9 mouse cellular contexts compared by ENCODE assay signal in the genomic region with DNA sequence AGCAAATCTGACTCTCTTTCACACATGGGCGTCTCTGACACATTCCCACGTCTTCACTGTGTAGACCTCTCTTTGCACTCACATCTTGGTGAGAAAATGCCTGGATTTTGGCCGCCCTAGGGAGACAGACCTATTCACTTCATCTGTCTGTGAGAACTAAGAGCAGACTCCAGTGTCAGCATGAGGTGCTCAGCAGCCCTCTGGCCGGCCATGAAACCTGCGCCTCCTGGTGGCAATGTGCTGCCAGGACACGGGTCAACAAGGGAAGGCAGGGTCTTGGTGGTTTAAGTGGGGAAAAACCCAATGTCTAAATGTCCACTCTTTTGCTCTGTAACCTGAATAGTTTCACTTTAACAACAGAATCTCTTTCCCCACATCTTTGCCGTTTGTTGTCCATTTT. TPM values are rescaled to one million over a fixed set of nuclear protein-coding genes. Genes with fewer than 3 reads are reported as not detected.
DNase-seq lines count a peak whose midpoint lies in the region; ATAC-seq and TF ChIP-seq lines count a peak whose summit lies in the region.
"Had no signal": no experiment of that assay in that cellular context is flagged by ENCODE, and none has a peak within 500 bp of the region (broad histone marks: within the 10 kb centered on the region; RNA-seq: fewer than 3 reads in every experiment).

No protein-coding gene starts in this region.

- H3K27ac ChIP-seq in kidney, embryonic 14.5 days (ENCODE audit: low read depth, low read length), result no peak overlapping the region
- no peak overlapping the region for H3K27ac ChIP-seq in ES-Bruce4 (ENCODE audit: insufficient read depth, low read length)
- no peak overlapping the region for H3K27ac ChIP-seq in bone marrow, adult 2 months (ENCODE audit: control insufficient read depth, insufficient read depth, low read depth, low read length, poor library complexity)
- H3K27ac ChIP-seq in spleen, adult 2 months (ENCODE audit: insufficient read depth, low read length), result no peak overlapping the region
- H3K27ac ChIP-seq: lung, embryonic 15.5 days had no signal

- peak; percentile 62 for DNase-seq in kidney, adult 9 months
- DNase-seq in lung, adult 18-20 months, result peak; percentile 52 to 60
- peak in 1 of 2 experiments; percentile 62 for DNase-seq in spleen, adult 2 months (ENCODE audit: low read depth in 1 of 2, low spot score in 2 of 2)
- DNase-seq in left cerebral cortex, postnatal 36 days (ENCODE audit: low spot score in 2 of 2), result no peak

- intact Hi-C loops in left cerebral cortex, postnatal 36 days (cut with DNase I), result no loop called here

- H3K4me3 ChIP-seq in kidney, embryonic 14.5 days (ENCODE audit: low read length), result no peak overlapping the region
- H3K4me3 ChIP-seq in ES-Bruce4 (ENCODE audit: low read depth, low read length), result no peak overlapping the region
- H3K4me3 ChIP-seq in bone marrow, adult 2 months (replicated peaks; ENCODE audit: control insufficient read depth, low read depth, low read length), result no peak overlapping the region
- no peak overlapping the region for H3K4me3 ChIP-seq in spleen, adult 2 months (ENCODE audit: extremely low read depth, insufficient read depth, insufficient read length)
- H3K4me3 ChIP-seq: lung, embryonic 15.5 days had no signal

- no peak for TF ChIP-seq EP300 in ES-Bruce4 (IDR thresholded peaks at IDR 0.05; ENCODE audit: insufficient read depth, low read depth, low read length)

- TF ChIP-seq POLR2A in ES-Bruce4 (IDR thresholded peaks at IDR 0.05; ENCODE audit: insufficient read depth, low read length), result no peak
- TF ChIP-seq POLR2A in bone marrow, adult 2 months (IDR thresholded peaks at IDR 0.05; ENCODE audit: borderline replicate concordance, control insufficient read depth, low read depth, low read length), result no peak
- no peak for TF ChIP-seq POLR2A in spleen, adult 2 months (IDR thresholded peaks at IDR 0.05; ENCODE audit: low read depth, low read length)

- no peaks in the 10 kb centered on the region for H3K9me3 ChIP-seq in kidney, embryonic 14.5 days (ENCODE audit: control insufficient read depth, low read length)
- H3K9me3 ChIP-seq in ES-Bruce4 (replicated peaks; ENCODE audit: control insufficient read depth, insufficient read depth, low read length, poor library complexity, severe bottlenecking), result no peaks in the 10 kb centered on the region
- H3K9me3 ChIP-seq: lung, embryonic 15.5 days had no signal

- no peak overlapping the region for H3K9ac ChIP-seq in kidney, embryonic 14.5 days (ENCODE audit: low read depth, low read length)
- no peak overlapping the region for H3K9ac ChIP-seq in ES-Bruce4 (ENCODE audit: low read depth, poor library complexity, severe bottlenecking)
- H3K9ac ChIP-seq: lung, embryonic 15.5 days had no signal

- WGBS in kidney, embryonic 14.5 days, result 30% methylated on average over 7 of the region's 7 CpGs
- WGBS in bone marrow, adult 2 months, result 53% methylated on average over 7 of the region's 7 CpGs
- WGBS in spleen, adult 2 months, result 54% methylated on average over 7 of the region's 7 CpGs

- TF ChIP-seq CTCF in ES-Bruce4 (IDR thresholded peaks at IDR 0.05; ENCODE audit: low read depth, low read length), result peak; percentile 97
- peak; percentile 91 for TF ChIP-seq CTCF in bone marrow, adult 2 months (IDR thresholded peaks at IDR 0.05; ENCODE audit: control insufficient read depth, insufficient read depth, low read length)
- peak; percentile 93 for TF ChIP-seq CTCF in spleen, adult 2 months (IDR thresholded peaks at IDR 0.05; ENCODE audit: extremely low read depth, insufficient read depth, insufficient read length, insufficient replicate concordance)

- H3K36me3 ChIP-seq in kidney, embryonic 14.5 days (ENCODE audit: control insufficient read depth, insufficient read depth, low read length), result peaks cover 8% of the 10 kb centered on the region
- H3K36me3 ChIP-seq in ES-Bruce4 (ENCODE audit: control insufficient read depth, insufficient read depth, low read length, poor library complexity, severe bottlenecking), result no peaks in the 10 kb centered on the region
- peaks cover 30% of the 10 kb centered on the region for H3K36me3 ChIP-seq in spleen, adult 2 months (ENCODE audit: control insufficient read depth, insufficient read depth, low read length)

- ATAC-seq in kidney, embryonic 14.5 days (ENCODE audit: low FRiP score, low TSS enrichment), result no peak; the same call in 1 of the 2 replicates
- ATAC-seq in granulocyte monocyte progenitor cell, adult 5-6 weeks (replicated peaks; ENCODE audit: poor library complexity, severe bottlenecking), result peak; percentile 67

- no peak overlapping the region for H3K4me2 ChIP-seq in kidney, embryonic 14.5 days (replicated peaks; ENCODE audit: low read depth, low read length)
- H3K4me2 ChIP-seq: lung, embryonic 15.5 days had no signal

- no peaks in the 10 kb centered on the region for H3K27me3 ChIP-seq in kidney, embryonic 14.5 days (ENCODE audit: control insufficient read depth, insufficient read depth, low read length)
- no peaks in the 10 kb centered on the region for H3K27me3 ChIP-seq in ES-Bruce4 (ENCODE audit: control insufficient read depth, insufficient read depth, low read length, poor library complexity, severe bottlenecking)
- H3K27me3 ChIP-seq in spleen, adult 2 months (ENCODE audit: control insufficient read depth, insufficient read depth, low read length), result no peaks in the 10 kb centered on the region
- H3K27me3 ChIP-seq: lung, embryonic 15.5 days had no signal

- H3K4me1 ChIP-seq in kidney, embryonic 14.5 days (ENCODE audit: control insufficient read depth, insufficient read depth, low read length), result no peaks in the 10 kb centered on the region
- H3K4me1 ChIP-seq in ES-Bruce4 (ENCODE audit: control insufficient read depth, insufficient read depth, low read length), result peaks cover 3% of the 10 kb centered on the region
- no peaks in the 10 kb centered on the region; the same call in 1 of the 2 replicates for H3K4me1 ChIP-seq in bone marrow, adult 2 months (ENCODE audit: control insufficient read depth, insufficient read depth, low read length)
- H3K4me1 ChIP-seq in spleen, adult 2 months (ENCODE audit: control insufficient read depth, insufficient read depth, insufficient read length), result peaks cover 7% of the 10 kb centered on the region; the same call in 1 of the 2 replicates
- H3K4me1 ChIP-seq: lung, embryonic 15.5 days had no signal

RNA-seq across cellular contexts. Expression of gene Tecpr1, which starts 9.0 kb away (rescaled TPM):
- polyA plus RNA-seq in kidney, embryonic 14.5 days (2014; fragmentation: Nextera tagmentation; extraction: Ambion mirVana), result 13.9 and 16.4 TPM in 2 replicates
- 10.7 and 11.6 TPM in 2 replicates for polyA plus RNA-seq in ES-Bruce4 (2011; ENCODE audit: insufficient read depth, insufficient read length, low read depth, missing spikeins)
- polyA plus RNA-seq in bone marrow, adult 2 months (2011; ENCODE audit: insufficient read depth, insufficient read length, low replicate concordance, missing spikeins), result 9.6 and 11.9 TPM in 2 replicates
- 1.4 and 6.1 TPM in 2 replicates for total RNA-seq in granulocyte monocyte progenitor cell, adult 5-6 weeks (2014; fragmentation: Nextera tagmentation)
- 1.1 and 3.3 TPM in 2 replicates for total RNA-seq in granulocyte monocyte progenitor cell, adult 5-6 weeks (2017)
- polyA plus RNA-seq in spleen, adult 2 months (2012; rRNA removed), result 71.1 and 73.9 TPM in 2 replicates
- 10 to 100 TPM; 86.2 to 93.0 TPM for total RNA-seq in left cerebral cortex, postnatal 36 days (2021)

RNA-seq across cellular contexts. Expression of gene Bhlha15, which starts 24.4 kb away (rescaled TPM):
- 0.28 TPM in 1 of 2 replicates, not detected in the other for polyA plus RNA-seq in kidney, embryonic 14.5 days (2014; fragmentation: Nextera tagmentation; extraction: Ambion mirVana)
- 3.0 and 3.1 TPM in 2 replicates for polyA plus RNA-seq in ES-Bruce4 (2011; ENCODE audit: insufficient read depth, insufficient read length, low read depth, missing spikeins)
- polyA plus RNA-seq in bone marrow, adult 2 months (2011; ENCODE audit: insufficient read depth, insufficient read length, low replicate concordance, missing spikeins), result 0.56 and 0.72 TPM in 2 replicates
- total RNA-seq in granulocyte monocyte progenitor cell, adult 5-6 weeks (2014; fragmentation: Nextera tagmentation), result 3.5 and 4.4 TPM in 2 replicates
- total RNA-seq in granulocyte monocyte progenitor cell, adult 5-6 weeks (2017), result 1.3 and 1.9 TPM in 2 replicates
- polyA plus RNA-seq in spleen, adult 2 months (2012; rRNA removed), result 6.1 and 7.6 TPM in 2 replicates
- under 1 TPM; 0.22 to 0.43 TPM for total RNA-seq in left cerebral cortex, postnatal 36 days (2021)

RNA-seq across cellular contexts. Expression of gene Bri3, which starts 29.8 kb away (rescaled TPM):
- 136 and 148 TPM in 2 replicates for polyA plus RNA-seq in kidney, embryonic 14.5 days (2014; fragmentation: Nextera tagmentation; extraction: Ambion mirVana)
- polyA plus RNA-seq in ES-Bruce4 (2011; ENCODE audit: insufficient read depth, insufficient read length, low read depth, missing spikeins), result 77.9 and 82.6 TPM in 2 replicates
- 29.0 and 57.2 TPM in 2 replicates for polyA plus RNA-seq in bone marrow, adult 2 months (2011; ENCODE audit: insufficient read depth, insufficient read length, low replicate concordance, missing spikeins)
- total RNA-seq in granulocyte monocyte progenitor cell, adult 5-6 weeks (2014; fragmentation: Nextera tagmentation), result 29.1 and 56.1 TPM in 2 replicates
- total RNA-seq in granulocyte monocyte progenitor cell, adult 5-6 weeks (2017), result 12.2 and 20.2 TPM in 2 replicates
- 50.2 and 60.3 TPM in 2 replicates for polyA plus RNA-seq in spleen, adult 2 months (2012; rRNA removed)
- 10 to 100 TPM; 68.4 to 79.1 TPM for total RNA-seq in left cerebral cortex, postnatal 36 days (2021)

Comparison
In these comparisons a context has a peak if more than half of its experiments do, and no peak if none do; other contexts are left out.
1. DNase-seq: peak in kidney, adult 9 months (single experiment) and lung, adult 18-20 months (2 of 2); none in left cerebral cortex, postnatal 36 days (0 of 2).
2. Peak in every context shown above with its lines, with median percentiles within 50 percentile points of each other: CTCF ChIP-seq.